Comparison of ENCODE assay signal across 26 mouse cellular contexts in the genomic region with DNA sequence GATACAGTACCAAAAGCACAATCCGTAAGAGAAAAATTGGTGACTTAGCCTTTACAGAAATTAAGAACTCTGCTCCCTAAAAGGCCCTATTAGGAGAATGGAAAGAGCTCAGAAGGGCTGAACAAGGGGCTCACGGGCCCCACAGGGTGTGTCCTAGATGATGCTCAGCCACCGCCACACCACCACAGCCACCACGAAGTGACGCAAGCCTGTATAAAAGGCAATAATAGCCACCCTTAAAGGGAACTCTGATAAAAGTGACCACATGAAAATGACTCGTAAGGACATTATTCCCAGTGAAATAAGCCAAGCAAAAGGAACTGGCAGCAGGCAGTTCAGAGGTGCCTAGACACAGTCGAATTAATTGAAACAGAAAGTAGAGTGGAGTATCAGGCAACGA.
DNase-seq lines count a peak whose midpoint lies in the region; ATAC-seq lines count a peak whose summit lies in the region.
"Had no signal": no experiment of that assay in that cellular context is flagged by ENCODE, and none has a peak within 500 bp of the region (broad histone marks: within the 10 kb centered on the region; RNA-seq: fewer than 3 reads in every experiment).

No protein-coding gene starts in this region.

- intact Hi-C loops in left cerebral cortex, postnatal 36 days (cut with DNase I) = loop anchor here (10.0 kb wide), 1 partner anchor 76 kb away; no protein-coding TSS in a partner anchor
- intact Hi-C loops in left cerebral cortex, postnatal 4 days (cut with DNase I) = no loop called here

- H3K36me3 ChIP-seq in intestine, embryonic 15.5 days = no peaks in the 10 kb centered on the region
- H3K36me3 ChIP-seq in hindbrain, embryonic 11.5 days (ENCODE audit: control insufficient read depth, insufficient read depth, low read length) = no peaks in the 10 kb centered on the region
- H3K36me3 ChIP-seq: embryonic facial prominence, embryonic 15.5 days; forebrain, embryonic 10.5 days; heart, embryonic 15.5 days; hindbrain, embryonic 12.5 days had no signal

- no peak for ATAC-seq in intestine, embryonic 15.5 days
- ATAC-seq in megakaryocyte progenitor cell, adult 5-6 weeks (replicated peaks; ENCODE audit: poor library complexity) = peak; percentile 80
- ATAC-seq in hindbrain, embryonic 11.5 days (ENCODE audit: low FRiP score) = no peak
- ATAC-seq: forebrain, embryonic 14.5 days; hindbrain, postnatal 0 days had no signal

- H3K27me3 ChIP-seq in intestine, embryonic 15.5 days (replicated peaks) = no peaks in the 10 kb centered on the region
- no peaks in the 10 kb centered on the region for H3K27me3 ChIP-seq in hindbrain, embryonic 11.5 days (ENCODE audit: control insufficient read depth, insufficient read depth, low read length)
- H3K27me3 ChIP-seq: embryonic facial prominence, embryonic 15.5 days had no signal

- peaks cover 10% of the 10 kb centered on the region for H3K4me1 ChIP-seq in intestine, embryonic 15.5 days (replicated peaks)
- H3K4me1 ChIP-seq in hindbrain, embryonic 11.5 days (replicated peaks; ENCODE audit: control insufficient read depth, insufficient read depth, low read length) = no peaks in the 10 kb centered on the region

- no peak overlapping the region for H3K27ac ChIP-seq in intestine, embryonic 15.5 days
- no peak overlapping the region for H3K27ac ChIP-seq in hindbrain, embryonic 11.5 days (ENCODE audit: low read depth, low read length)
- H3K27ac ChIP-seq: embryonic facial prominence, embryonic 15.5 days; forebrain, embryonic 10.5 days; heart, adult 2 months; heart, embryonic 15.5 days; hindbrain, embryonic 12.5 days; hindbrain, postnatal 0 days had no signal

- no peak overlapping the region for H3K9ac ChIP-seq in intestine, embryonic 15.5 days
- no peak overlapping the region for H3K9ac ChIP-seq in hindbrain, embryonic 11.5 days (ENCODE audit: low read depth, low read length)
- H3K9ac ChIP-seq: embryonic facial prominence, embryonic 15.5 days; heart, embryonic 15.5 days; hindbrain, embryonic 12.5 days had no signal

- H3K4me2 ChIP-seq in intestine, embryonic 15.5 days (replicated peaks) = peak overlapping the region; percentile 16; the same call in 1 of the 2 replicates
- H3K4me2 ChIP-seq in hindbrain, embryonic 11.5 days (replicated peaks; ENCODE audit: low read depth, low read length) = no peak overlapping the region
- H3K4me2 ChIP-seq: embryonic facial prominence, embryonic 15.5 days; heart, embryonic 11.5 days; heart, embryonic 15.5 days; hindbrain, embryonic 12.5 days had no signal

- DNase-seq in 3T3-L1 (ENCODE audit: low read depth, low spot score) = peak; percentile 6
- DNase-seq in Muller cell, postnatal 12 days (ENCODE audit: inconsistent ontology term) = peak; percentile 64
- DNase-seq in hindbrain, embryonic 11.5 days (ENCODE audit: low spot score) = no peak
- no peak for DNase-seq in left cerebral cortex, postnatal 36 days (ENCODE audit: low spot score in 2 of 2)
- no peak for DNase-seq in gastrocnemius, adult 18-20 months (ENCODE audit: low spot score)
- no peak for DNase-seq in left cerebral cortex, postnatal 4 days
- DNase-seq: adrenal gland, adult 2 months; adrenal gland, postnatal 25 days; B cell, adult 2 months; cerebellum, adult 2 months; cerebellum, postnatal 10 days; embryo, embryonic 11 days; gastrocnemius, postnatal 10 days; heart, adult 2 months; heart, postnatal 36 days; kidney, adult 11 months had no signal

- WGBS in intestine, embryonic 15.5 days = 66% methylated on average over 8 of the region's 8 CpGs
- WGBS in hindbrain, embryonic 11.5 days = 79% methylated on average over 8 of the region's 8 CpGs

- H3K4me3 ChIP-seq in intestine, embryonic 15.5 days (replicated peaks) = no peak overlapping the region
- H3K4me3 ChIP-seq in hindbrain, embryonic 11.5 days (ENCODE audit: low read depth, low read length) = no peak overlapping the region
- H3K4me3 ChIP-seq: embryonic facial prominence, embryonic 15.5 days; erythroblast, embryonic 14.5 days; forebrain, embryonic 10.5 days; heart, adult 2 months; heart, embryonic 15.5 days; hindbrain, embryonic 12.5 days had no signal

- no peaks in the 10 kb centered on the region for H3K9me3 ChIP-seq in intestine, embryonic 15.5 days
- H3K9me3 ChIP-seq in hindbrain, embryonic 11.5 days (ENCODE audit: control insufficient read depth, low read length) = no peaks in the 10 kb centered on the region
- H3K9me3 ChIP-seq: embryonic facial prominence, embryonic 15.5 days; forebrain, embryonic 10.5 days; heart, embryonic 15.5 days; hindbrain, embryonic 12.5 days had no signal

Comparison
In these comparisons a context has a peak if more than half of its experiments do, and no peak if none do; other contexts are left out.
1. DNase-seq: peak in 3T3-L1 (single experiment) and Muller cell, postnatal 12 days (single experiment); none in hindbrain, embryonic 11.5 days (single experiment), left cerebral cortex, postnatal 36 days (0 of 2), gastrocnemius, adult 18-20 months (single experiment) and left cerebral cortex, postnatal 4 days (single experiment).